Mouse (Mus musculus) heart, embryonic 14.5 days (tissue): ENCODE data around the gene Hcls1. TPM values are rescaled to one million over a fixed set of nuclear protein-coding genes. Genes with fewer than 3 reads are reported as not detected.

ENCODE experiments used
- ATAC-seq: fragments of 200-750 bp; cut with Nextera tagmentation; 2 replicates; pipeline ENCODE4 v1.8.0; 2017; ENCODE audit warnings: low read depth, moderate TSS enrichment; ENCODE audit not compliant: insufficient number of reproducible peaks, insufficient read depth, low FRiP score
- H3K27ac ChIP-seq, 2 experiments: fragments of 200-500 bp in 1 of 2; fragments of 300-500 bp in 1 of 2; sonication (generic) in 1 of 2; replicated peaks in 1 of 2; 2 replicates each; pipeline ENCODE4 v1.5.1; 2012 to 2014; ENCODE audit warnings: low read depth in 2 of 2, low read length in 2 of 2, control low read depth in 1 of 2, mild to moderate bottlenecking in 1 of 2, mixed read lengths in 1 of 2; ENCODE audit not compliant: control insufficient read depth in 1 of 2, insufficient read depth in 1 of 2
- H3K27me3 ChIP-seq: fragments of 300-500 bp; sonication (generic); 2 replicates; pipeline ENCODE4 v1.6.1; 2014; ENCODE audit warnings: mild to moderate bottlenecking, low read length, control low read depth; ENCODE audit not compliant: control insufficient read depth, insufficient read depth
- H3K36me3 ChIP-seq: fragments of 300-500 bp; sonication (generic); 2 replicates; pipeline ENCODE4 v1.6.1; 2014; ENCODE audit warnings: mild to moderate bottlenecking, control low read depth, low read length, mixed read lengths; ENCODE audit not compliant: control insufficient read depth, insufficient read depth
- H3K4me1 ChIP-seq, 2 experiments: fragments of 200-500 bp in 1 of 2; fragments of 300-500 bp in 1 of 2; sonication (generic) in 1 of 2; 2 replicates each; pipeline ENCODE4 v1.6.1; 2012 to 2014; ENCODE audit warnings: low read length in 2 of 2, control low read depth in 1 of 2, mixed read lengths in 1 of 2; ENCODE audit not compliant: control insufficient read depth in 2 of 2, insufficient read depth in 2 of 2
- H3K4me2 ChIP-seq: fragments of 300-500 bp; sonication (generic); 2 replicates; pipeline ENCODE4 v1.6.1; 2014; ENCODE audit warnings: mild to moderate bottlenecking, low read length
- H3K4me3 ChIP-seq, 2 experiments: fragments of 200-500 bp in 1 of 2; fragments of 300-500 bp in 1 of 2; sonication (generic) in 1 of 2; 2 replicates each; pipeline ENCODE4 v1.5.1; 2012 to 2014; ENCODE audit warnings: low read length in 2 of 2, mild to moderate bottlenecking in 2 of 2, control low read depth in 1 of 2, low read depth in 1 of 2, moderate library complexity in 1 of 2; ENCODE audit not compliant: control insufficient read depth in 1 of 2, insufficient read depth in 1 of 2
- H3K9ac ChIP-seq: fragments of 300-500 bp; sonication (generic); 2 replicates; pipeline ENCODE4 v1.6.1; 2014; ENCODE audit warnings: mild to moderate bottlenecking, low read length
- H3K9me3 ChIP-seq: fragments of 300-500 bp; sonication (generic); 2 replicates; pipeline ENCODE4 v1.6.1; 2016; ENCODE audit warnings: low read length, control low read depth; ENCODE audit not compliant: control insufficient read depth
- WGBS: fragments of 180-500 bp; shearing (Covaris S2); extraction: QIAGEN DNeasy Blood & Tissue Kit; methylation state at CpG from one replicate; pipeline ENCODE4 v1.1.7; 2014; 5-methylcytosine and 5-hydroxymethylcytosine counted together
- polyA plus RNA-seq: library from polyadenylated mRNA; unstranded; fragments of >200 nt; fragmentation: Nextera tagmentation; extraction: Ambion mirVana; gene quantifications from 2 replicates; pipeline ENCODE4 v1.2.1, GENCODE M21; 2014

Hcls1 gene
- polyA plus RNA-seq, 1 experiment from 2014 or later, result 2.3 TPM

DNA sequence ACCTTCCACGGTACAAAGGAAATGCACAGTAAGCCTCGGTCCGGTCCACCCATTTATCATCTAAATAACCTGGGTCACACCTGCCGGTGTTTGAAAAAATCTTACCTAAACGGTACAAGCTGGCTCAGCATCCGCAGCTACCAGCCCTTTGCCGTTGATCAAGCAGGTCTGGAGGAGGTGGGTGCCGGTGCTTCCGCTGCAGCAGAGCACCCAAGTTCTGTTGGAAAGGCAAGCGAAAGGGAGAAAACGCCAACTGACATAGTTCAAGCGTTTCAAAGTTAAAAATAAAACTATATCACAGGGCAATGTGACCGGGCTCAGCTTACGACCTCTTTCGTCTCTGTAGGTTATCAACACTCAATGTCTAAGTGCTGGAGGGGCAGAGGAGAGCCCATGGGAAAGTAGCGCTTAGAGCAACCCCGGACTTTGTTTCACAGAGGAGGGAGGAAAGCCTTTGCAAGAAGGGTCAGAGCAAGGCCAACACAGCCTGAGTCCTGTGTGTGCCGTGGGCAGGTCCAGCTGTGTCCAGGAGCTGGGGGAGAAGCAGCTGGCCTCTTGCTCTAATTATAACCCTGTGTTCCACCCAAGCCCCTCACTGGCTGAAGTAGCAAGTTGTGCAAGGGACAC lies 55.3 kb downstream of the Hcls1 start, which contains the start of gene Fbxo40:
Fbxo40 (minus strand) TSS at position 469 of the 627 bp plus-strand sequence.
- peak within 1 kb of the TSS; percentile 72 for H3K9ac ChIP-seq
- H3K4me2 ChIP-seq, result peak within 1 kb of the TSS; percentile 73
- H3K9me3 ChIP-seq, result no peaks in the 10 kb centered on the region
- 22% methylated on average over 18 of the region's 18 CpGs for WGBS
- H3K27me3 ChIP-seq, result no peaks in the 10 kb centered on the region
- peak; percentile 83 for ATAC-seq
- no peaks in the 10 kb centered on the region for H3K36me3 ChIP-seq
- H3K4me3 ChIP-seq, result peak within 1 kb of the TSS; percentile 53 to 73
- peaks cover 6 to 23% of the 10 kb centered on the region in 2 experiments for H3K4me1 ChIP-seq
- H3K27ac ChIP-seq, result peak within 1 kb of the TSS; percentile 96 to 98

DNA sequence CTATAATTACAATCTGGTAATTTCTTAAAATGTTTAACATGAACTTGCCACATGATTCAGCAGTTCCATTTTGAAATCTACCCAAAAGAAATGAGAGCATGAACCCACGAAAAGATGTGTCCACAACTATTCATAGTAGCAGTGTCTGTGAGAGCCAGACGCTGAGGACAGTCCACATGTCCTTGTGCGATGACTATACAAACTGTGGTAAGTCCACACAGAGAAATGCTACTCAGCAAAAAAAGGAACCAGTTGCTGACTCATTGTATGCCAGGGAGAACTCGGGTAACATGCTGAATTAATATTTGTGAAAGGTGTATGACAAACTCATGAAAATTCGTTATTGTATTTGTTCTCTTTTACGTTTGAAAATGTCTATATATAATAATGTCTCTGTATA lies 62.9 kb downstream of the Hcls1 start:
- H3K36me3 ChIP-seq, result no peaks in the 10 kb centered on the region
- H3K4me2 ChIP-seq, result no peak overlapping the region
- no peaks in the 10 kb centered on the region for H3K27me3 ChIP-seq
- 71% methylated on average over 6 of the region's 6 CpGs for whole genome bisulfite sequencing
- H3K4me1 ChIP-seq, result no peaks in the 10 kb centered on the region
- H3K27ac ChIP-seq, result no peak overlapping the region
- ATAC-seq, result no peak
- H3K4me3 ChIP-seq, result no peak overlapping the region
- no peaks in the 10 kb centered on the region for H3K9me3 ChIP-seq
- no peak overlapping the region for H3K9ac ChIP-seq

DNA sequence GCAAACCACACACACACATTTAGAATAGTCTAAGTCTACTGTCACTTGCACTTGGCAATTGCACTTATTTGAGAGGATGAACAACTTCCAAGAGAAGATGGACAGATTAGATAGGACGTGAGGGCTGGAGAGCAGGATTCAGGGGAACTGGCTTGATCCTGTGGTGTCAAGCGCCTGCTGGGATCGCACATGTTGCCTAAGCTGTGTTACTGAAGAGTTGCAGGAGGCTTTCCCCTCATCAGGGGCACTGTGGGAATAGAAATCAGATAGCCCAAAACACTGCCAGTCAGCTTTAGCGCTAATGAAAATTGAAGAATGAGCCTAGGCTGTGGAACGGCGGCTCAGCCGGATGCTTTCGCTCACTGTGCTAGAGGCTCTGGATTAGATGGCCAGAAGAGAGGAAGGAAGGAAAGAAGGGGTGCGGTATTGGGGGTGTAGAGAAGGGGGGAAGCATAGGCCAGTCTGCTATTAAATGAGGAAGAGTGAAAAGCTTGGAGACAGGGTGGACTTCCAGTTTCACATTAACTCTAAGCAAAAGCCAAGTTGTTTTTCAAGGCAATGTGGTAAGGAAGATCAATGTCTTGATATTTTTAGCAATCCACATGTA lies 64.7 kb downstream of the Hcls1 start:
- no peak for ATAC-seq
- 53% methylated on average over 9 of the region's 9 CpGs for WGBS

DNA sequence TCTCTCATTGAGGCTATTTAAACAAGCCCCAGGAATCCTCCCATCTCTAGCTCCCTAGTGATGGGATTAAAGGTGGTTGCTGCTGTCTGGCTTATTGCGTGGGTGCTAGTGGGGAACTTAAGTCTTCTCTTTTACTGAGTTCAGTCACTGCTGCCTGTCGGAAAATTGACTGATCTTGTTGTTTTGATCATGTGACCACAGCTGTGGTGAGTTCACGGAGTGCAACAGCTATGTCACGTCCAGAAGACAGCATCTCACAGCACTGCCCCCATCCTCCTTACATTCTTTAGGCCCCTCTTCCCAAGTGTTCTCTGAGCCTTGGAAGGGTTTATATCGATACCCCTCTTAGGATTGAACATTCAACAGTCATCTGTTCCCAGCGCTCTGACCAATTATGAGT lies 74.5 kb downstream of the Hcls1 start:
- WGBS, result 63% methylated on average over 6 of the region's 6 CpGs
- no peak overlapping the region for H3K4me2 ChIP-seq
- no peaks in the 10 kb centered on the region for H3K27me3 ChIP-seq
- no peak overlapping the region for H3K27ac ChIP-seq
- H3K4me1 ChIP-seq, result peaks cover 0 to 15% of the 10 kb centered on the region in 2 experiments; a peak in 2 of 4 replicates
- H3K4me3 ChIP-seq, result no peak overlapping the region
- no peaks in the 10 kb centered on the region for H3K9me3 ChIP-seq
- H3K36me3 ChIP-seq, result 0 out of 2 replicates have a peak, but pooled peaks cover 3% of the 10 kb centered on the region
- no peak overlapping the region for H3K9ac ChIP-seq
- ATAC-seq, result no peak

More for the DNA sequence above, 64.7 kb downstream of the Hcls1 start:
- no peak overlapping the region for H3K4me3 ChIP-seq
- no peak overlapping the region for H3K9ac ChIP-seq
- H3K4me1 ChIP-seq, result no peaks in the 10 kb centered on the region
- H3K36me3 ChIP-seq, result no peaks in the 10 kb centered on the region
- H3K27ac ChIP-seq, result no peak overlapping the region
- H3K9me3 ChIP-seq, result no peaks in the 10 kb centered on the region
- no peaks in the 10 kb centered on the region for H3K27me3 ChIP-seq
- no peak overlapping the region for H3K4me2 ChIP-seq

DNA sequence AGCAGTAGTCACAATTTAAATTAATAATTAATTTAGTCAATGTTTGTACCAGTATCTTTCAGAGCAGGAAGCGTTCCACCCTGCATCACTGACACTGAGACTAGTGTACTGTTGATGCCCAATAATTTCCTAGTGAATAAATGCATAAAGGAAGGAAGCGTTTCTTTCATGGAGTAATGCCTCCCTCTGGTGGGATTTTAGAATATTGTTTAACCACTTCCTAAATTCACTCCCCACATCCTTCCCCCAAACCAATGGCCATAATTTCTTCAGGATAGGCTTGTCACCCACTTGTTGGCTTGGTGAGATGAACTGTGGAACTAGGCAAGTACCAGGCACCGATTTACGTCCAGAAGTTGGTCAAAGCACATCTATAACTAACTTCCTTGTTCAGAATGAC lies 75.6 kb downstream of the Hcls1 start:
- H3K36me3 ChIP-seq, result 0 out of 2 replicates have a peak, but pooled peaks cover 3% of the 10 kb centered on the region
- peak overlapping the region; percentile 76; the same call in 1 of the 2 replicates for H3K4me2 ChIP-seq
- no peak overlapping the region for H3K9ac ChIP-seq
- peaks cover 0 to 15% of the 10 kb centered on the region in 2 experiments; a peak in 2 of 4 replicates for H3K4me1 ChIP-seq
- no peaks in the 10 kb centered on the region for H3K9me3 ChIP-seq
- ATAC-seq, result no peak
- H3K4me3 ChIP-seq, result no peak overlapping the region
- peak overlapping the region; percentile 51 to 54; a peak in 3 of 4 replicates for H3K27ac ChIP-seq
- WGBS, result 47% methylated on average over 4 of the region's 4 CpGs
- H3K27me3 ChIP-seq, result no peaks in the 10 kb centered on the region

DNA sequence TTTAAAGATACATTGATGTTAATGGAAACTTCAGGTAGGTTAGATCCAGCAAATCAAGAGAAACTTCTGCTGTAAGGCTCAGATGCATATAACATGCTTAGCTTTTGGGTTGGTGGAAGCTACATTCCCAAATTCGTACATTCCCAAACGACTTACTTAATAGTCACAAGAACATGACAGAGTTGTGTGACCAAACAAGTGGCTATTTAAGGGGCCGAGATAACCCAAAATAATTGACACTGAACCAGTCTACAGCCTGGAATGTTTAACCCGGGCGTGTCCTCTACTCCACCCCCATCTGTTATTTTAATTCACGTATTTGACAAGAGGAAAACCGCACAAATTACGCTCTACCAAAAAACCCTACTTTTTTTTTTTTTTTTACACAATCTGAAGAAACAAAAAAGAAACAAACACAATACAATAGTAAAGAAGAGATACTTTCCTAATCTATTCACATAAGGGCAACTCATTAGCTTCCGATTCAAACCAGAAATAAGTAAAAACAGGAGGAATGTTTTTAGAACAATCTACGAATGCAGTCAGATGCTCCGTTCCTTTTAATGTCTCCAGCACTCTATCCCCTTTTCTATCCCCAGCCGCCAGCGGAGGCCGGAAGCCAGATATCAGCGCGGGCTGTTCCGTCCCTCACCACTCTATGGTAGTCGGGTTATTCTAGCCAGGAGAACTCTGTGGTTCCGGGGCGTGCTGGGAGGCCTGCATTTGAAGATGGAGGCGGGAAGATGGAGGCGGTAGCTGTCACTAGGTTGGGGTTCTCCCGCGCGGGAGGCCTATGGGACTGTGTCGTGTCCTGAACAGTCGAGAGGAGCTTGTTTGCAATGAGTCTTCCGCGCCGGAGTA lies 76.5 kb downstream of the Hcls1 start, which contains the start of gene Polq:
Polq (plus strand) TSS at position 726 of the 861 bp plus-strand sequence.
- WGBS, result 2% methylated on average over 30 of the region's 30 CpGs
- Histone ChIP-seq H3K4me3 (peak within 1 kb of the TSS; percentile 70 to 82), H3K4me1 (peaks cover 0 to 15% of the 10 kb centered on the region in 2 experiments; a peak in 2 of 4 replicates), H3K27me3 (no peaks in the 10 kb centered on the region), H3K4me2 (peak within 1 kb of the TSS; percentile 76), H3K9ac (peak within 1 kb of the TSS; percentile 83), H3K36me3 (0 out of 2 replicates have a peak, but pooled peaks cover 8% of the 10 kb centered on the region), H3K9me3 (no peaks in the 10 kb centered on the region), H3K27ac (peak within 1 kb of the TSS; percentile 51 to 54; a peak in 3 of 4 replicates)
- peak; percentile 90 for ATAC-seq

DNA sequence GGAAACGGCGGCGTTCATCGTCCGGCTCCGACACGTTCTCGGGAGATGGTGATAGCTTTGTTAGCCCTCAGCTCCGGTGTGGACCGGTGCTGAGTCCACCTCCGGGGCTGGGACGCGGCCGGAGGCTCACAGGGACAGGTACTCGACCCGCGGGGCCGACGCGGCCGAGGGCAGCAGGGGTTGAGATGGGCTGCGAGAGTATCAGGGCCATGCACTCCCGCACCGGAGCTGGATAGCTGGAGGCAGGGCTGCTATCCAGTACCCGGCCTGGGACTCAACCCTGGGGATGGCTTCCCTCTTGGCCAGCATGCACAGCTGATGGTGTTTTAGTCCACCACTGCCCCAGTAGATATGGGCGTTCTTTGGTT lies 77.1 kb downstream of the Hcls1 start:
- H3K27me3 ChIP-seq, result no peaks in the 10 kb centered on the region

More for the DNA sequence above, 77.1 kb downstream of the Hcls1 start:
- Histone ChIP-seq H3K4me2 (peak overlapping the region; percentile 76), H3K4me3 (peak overlapping the region; percentile 70 to 82), H3K9me3 (no peaks in the 10 kb centered on the region), H3K27ac (no peak overlapping the region), H3K4me1 (peaks cover 0 to 15% of the 10 kb centered on the region in 2 experiments; a peak in 2 of 4 replicates), H3K36me3 (0 out of 2 replicates have a peak, but pooled peaks cover 8% of the 10 kb centered on the region), H3K9ac (peak overlapping the region; percentile 83)
- ATAC-seq, result peak; percentile 52; the same call in 1 of the 2 replicates
- WGBS, result under 1% methylated on average over 26 of the region's 26 CpGs
